Mouse (Mus musculus): ENCODE results near the gene Nme9.

The Nme9 gene

GRCm38 (mm10) chr9:99451161-99451560 is at the start of gene Nme9:
Gene Nme9 (plus strand): TSS chr9:99451475.
- no peak for DNase-seq

GRCm38 (mm10) chr9:99409280-99409679 is 42.0 kb upstream of the Nme9 start:
- no peak for DNase-seq

- no peak for DNase-seq
Observed at GRCm38 (mm10) chr9:99411093-99411492, 40.2 kb upstream of the Nme9 start.

GRCm38 (mm10) chr9:99411785-99412184 is 39.5 kb upstream of the Nme9 start:
- DNase-seq, result no peak

- no peak for DNase-seq
Observed at GRCm38 (mm10) chr9:99416809-99417208, 34.5 kb upstream of the Nme9 start.

GRCm38 (mm10) chr9:99417288-99417846 is 33.9 kb upstream of the Nme9 start:
- no peak for DNase-seq

- DNase-seq, result no peak
Observed at GRCm38 (mm10) chr9:99418377-99418776, 32.9 kb upstream of the Nme9 start.

GRCm38 (mm10) chr9:99419951-99420701 is 31.1 kb upstream of the Nme9 start:
- DNase-seq, result no peak

GRCm38 (mm10) chr9:99421914-99422313 is 29.4 kb upstream of the Nme9 start:
- DNase-seq, result no peak

GRCm38 (mm10) chr9:99423692-99424573 is 27.3 kb upstream of the Nme9 start:
- DNase-seq, result no peak

GRCm38 (mm10) chr9:99424574-99424863 is 26.8 kb upstream of the Nme9 start:
- no peak for DNase-seq

- no peak for DNase-seq
Observed at GRCm38 (mm10) chr9:99425262-99425661, 26.0 kb upstream of the Nme9 start.

GRCm38 (mm10) chr9:99428601-99429331 is 22.5 kb upstream of the Nme9 start:
- DNase-seq, result no peak

GRCm38 (mm10) chr9:99429845-99430244 is 21.4 kb upstream of the Nme9 start:
- no peak for DNase-seq

GRCm38 (mm10) chr9:99430806-99431205 is 20.5 kb upstream of the Nme9 start:
- DNase-seq, result no peak

- DNase-seq, result no peak
Observed at GRCm38 (mm10) chr9:99431346-99431745, 19.9 kb upstream of the Nme9 start.

GRCm38 (mm10) chr9:99431963-99432362 is 19.3 kb upstream of the Nme9 start:
- DNase-seq, result no peak

- DNase-seq, result no peak
Observed at GRCm38 (mm10) chr9:99432478-99432877, 18.8 kb upstream of the Nme9 start.

GRCm38 (mm10) chr9:99434892-99435618 is 16.2 kb upstream of the Nme9 start:
- no peak for DNase-seq

- DNase-seq, result peak in 1 of 2 experiments; percentile 56
Observed at GRCm38 (mm10) chr9:99435619-99436181, 15.6 kb upstream of the Nme9 start.

GRCm38 (mm10) chr9:99436182-99437030 is 14.9 kb upstream of the Nme9 start:
- peak; percentile 70 to 78 for DNase-seq

Measured in kidney, adult 8-10 months (tissue).